Mouse (Mus musculus): ENCODE data around the gene Sez6l2.

The Sez6l2 gene

DNA sequence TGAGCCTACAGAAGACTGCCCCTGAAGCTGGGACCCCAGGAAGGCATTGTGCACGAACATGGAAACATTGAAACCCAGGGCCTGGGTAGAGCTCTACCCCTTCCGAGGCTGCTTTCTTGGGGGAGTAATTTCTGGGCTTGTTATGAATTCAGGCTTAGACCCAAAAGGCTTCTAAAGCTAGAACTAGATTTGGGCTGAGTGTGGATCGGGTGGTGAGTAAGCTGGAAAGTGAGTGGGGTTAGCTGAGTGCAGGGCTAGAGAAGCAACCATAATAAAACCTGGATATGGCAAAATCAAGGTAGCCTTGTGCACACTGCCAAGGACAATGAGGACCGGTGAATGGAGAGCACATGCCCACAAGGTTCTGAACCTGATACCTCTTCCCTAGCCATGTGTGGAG lies 11.6 kb downstream of the Sez6l2 start:
- DNase-seq = no peak

DNA sequence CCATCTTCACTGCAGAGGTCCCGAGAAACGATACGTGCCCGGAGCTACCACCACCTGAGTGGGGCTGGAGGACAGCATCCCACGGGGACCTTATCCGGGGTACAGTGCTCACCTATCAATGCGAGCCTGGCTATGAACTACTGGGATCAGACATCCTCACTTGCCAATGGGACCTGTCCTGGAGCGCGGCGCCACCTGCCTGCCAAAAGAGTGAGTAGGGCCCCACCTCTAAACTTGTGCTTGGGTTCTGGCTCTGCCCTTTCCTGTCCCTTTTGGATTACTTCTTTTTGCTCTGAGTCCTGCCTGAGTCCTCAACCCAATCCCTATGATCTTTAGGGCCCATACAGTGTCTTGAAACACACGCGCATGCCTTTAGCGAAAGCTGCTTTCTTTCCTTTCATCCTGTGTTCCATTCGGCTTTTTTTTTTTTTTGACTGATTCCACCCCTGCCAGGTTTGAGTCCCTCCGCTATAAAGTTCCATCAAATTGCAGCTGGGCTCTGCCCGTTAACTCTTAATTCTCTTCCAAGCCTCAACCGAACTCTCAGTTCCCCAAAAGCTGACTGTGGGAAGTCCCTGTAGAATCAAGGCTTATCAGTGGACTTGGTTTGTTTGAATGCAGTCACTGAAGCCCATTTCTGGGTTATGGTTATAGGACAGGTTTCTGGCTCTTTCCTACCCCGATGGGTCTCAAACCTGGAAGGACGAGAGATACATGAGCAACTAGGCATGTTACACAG lies 13.4 kb downstream of the Sez6l2 start:
- DNase-seq = no peak

- no peak for DNase-seq
Observed at GRCm38 (mm10) chr7:126965568-126965967, 15.2 kb downstream of the Sez6l2 start.

DNA sequence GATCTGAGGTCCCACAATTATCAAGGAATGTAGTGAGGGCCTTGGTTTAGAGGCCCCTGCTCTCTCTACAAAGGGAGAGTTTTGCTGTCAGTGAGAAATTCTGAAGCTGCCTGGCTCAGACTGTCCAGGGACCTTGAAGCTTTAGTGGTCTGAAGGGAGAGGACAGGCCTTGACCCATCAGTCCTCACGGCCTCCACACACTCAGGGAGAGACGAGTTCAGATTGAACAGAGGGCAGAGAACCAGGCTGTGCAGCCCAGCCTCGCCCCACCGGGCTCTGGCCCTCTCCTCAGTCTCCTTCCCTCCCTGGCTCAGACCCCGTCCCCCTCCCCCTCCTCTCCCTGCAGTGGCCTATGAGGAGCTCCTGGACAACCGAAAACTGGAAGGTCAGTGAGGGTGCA lies 17.0 kb downstream of the Sez6l2 start:
- DNase-seq = no peak

- no peak for DNase-seq
Observed at GRCm38 (mm10) chr7:126975493-126975892, 25.1 kb downstream of the Sez6l2 start.

- no peak for DNase-seq
Observed at GRCm38 (mm10) chr7:126975893-126975949, 25.4 kb downstream of the Sez6l2 start, which contains the start of gene Cdipt. Cdipt (plus strand) TSS chr7:126975914.

- peak; percentile 96 for DNase-seq
Observed at GRCm38 (mm10) chr7:126975950-126976866, 25.8 kb downstream of the Sez6l2 start, which contains the start of gene Cdiptos. Cdiptos (minus strand) TSS chr7:126976098.

DNA sequence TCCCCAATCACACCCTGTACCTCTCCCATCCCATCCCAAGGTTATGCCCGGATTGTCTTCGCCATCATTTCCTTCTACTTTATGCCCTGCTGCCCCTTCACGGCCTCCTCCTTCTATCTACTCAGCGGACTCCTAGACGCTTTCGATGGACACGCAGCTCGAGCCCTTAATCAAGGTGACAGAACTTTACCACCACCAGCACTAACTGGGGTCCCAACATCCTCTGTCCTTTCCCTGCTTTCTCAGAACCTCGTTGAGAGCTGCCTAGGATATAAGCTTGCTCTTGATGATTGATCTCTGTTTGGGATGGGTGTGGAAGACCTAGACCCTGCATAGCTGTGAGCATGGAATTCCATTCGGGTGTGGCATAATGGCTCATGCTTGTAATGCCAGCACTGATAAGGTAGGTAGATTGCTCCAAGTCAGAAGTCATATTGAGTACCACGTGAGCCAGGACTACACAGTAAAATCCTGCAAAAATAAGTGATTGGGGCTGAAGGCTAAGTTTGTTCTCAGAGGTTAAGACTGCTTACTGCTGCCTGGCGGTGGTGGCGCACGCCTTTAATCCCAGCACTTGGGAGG lies 26.6 kb downstream of the Sez6l2 start:
- DNase-seq = no peak

DNA sequence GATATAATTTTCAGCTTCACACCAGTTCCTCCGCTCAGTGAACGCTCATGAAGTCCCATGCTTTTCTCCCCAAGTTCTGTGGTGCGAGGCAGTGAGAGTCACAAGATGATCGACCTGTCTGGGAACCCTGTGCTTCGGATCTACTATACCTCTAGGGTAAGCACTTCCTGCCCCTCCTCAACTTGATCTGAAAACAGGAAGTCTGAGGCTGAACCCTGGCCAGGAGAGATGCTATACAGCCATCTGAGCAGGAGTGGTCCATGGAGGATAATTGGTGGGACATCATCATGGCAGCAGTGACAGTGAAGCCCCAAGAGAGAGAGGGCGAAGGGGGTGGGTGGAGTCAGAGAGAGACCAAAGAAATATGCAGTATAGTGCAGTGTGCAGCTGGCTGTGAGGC lies 28.5 kb downstream of the Sez6l2 start:
- DNase-seq = no peak

DNA sequence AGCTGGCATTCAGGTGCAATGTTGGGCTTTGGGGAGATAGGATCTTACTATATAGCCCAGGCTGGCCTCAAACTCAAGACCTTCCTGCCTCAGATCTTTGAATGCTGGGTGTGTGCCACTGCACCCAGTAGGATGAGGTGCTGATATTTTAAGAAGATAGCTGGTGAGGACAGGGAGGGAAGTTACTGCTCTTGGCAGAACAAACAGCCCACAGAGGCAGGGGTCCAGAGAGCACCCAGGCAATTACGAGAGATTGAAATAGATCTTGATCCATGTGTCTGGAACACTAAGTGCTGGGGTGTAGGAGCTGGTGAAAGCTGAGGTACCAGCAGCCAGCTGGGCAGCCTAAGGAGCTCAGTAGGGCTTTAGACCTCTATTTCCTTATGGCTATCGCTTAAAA lies 31.2 kb downstream of the Sez6l2 start:
- DNase-seq = no peak

DNA sequence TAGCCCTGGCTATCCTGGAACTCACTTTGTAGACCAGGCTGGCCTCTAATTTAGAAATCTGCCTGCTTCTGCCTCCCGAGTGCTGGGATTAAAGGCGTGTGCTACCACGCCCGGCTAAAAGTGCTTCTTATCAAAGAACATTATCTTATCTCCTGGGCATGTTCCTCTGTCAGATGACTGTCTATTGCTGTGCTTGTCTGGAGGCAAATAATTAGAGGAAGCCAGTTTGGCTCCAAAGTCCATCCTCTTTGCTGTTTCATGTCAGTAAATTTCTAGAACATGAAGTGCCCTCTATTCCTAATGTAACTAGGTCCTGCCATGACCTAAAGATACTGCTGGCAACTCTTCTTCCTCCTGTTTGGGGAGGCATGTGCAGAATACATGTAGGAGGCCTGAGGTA lies 31.7 kb downstream of the Sez6l2 start:
- no peak for DNase-seq

- DNase-seq = no peak
Observed at GRCm38 (mm10) chr7:126983113-126983512, 32.8 kb downstream of the Sez6l2 start.

GRCm38 (mm10) chr7:126984667-126985444 lies 34.5 kb downstream of the Sez6l2 start:
- DNase-seq = no peak

DNA sequence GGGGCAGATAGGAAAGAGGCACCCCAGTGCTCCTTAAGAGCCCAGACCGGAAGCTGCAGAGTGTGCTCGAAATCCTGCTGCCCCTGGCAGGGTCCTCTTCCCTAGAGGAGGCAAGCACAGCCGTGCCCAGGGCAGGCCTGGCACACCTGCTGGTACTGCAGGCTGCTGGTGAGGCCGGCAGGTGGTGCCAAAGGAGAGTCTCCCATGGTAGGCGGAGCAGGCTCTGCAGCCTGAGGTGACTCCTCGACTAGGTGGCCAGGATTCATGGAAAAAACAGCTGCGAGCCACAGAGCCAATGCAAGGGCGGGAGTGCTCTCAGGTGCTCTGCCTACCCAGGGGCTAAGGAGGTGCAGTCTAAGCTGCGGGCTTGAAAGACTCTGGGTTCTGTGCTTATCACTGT lies 36.0 kb downstream of the Sez6l2 start:
- DNase-seq = peak; percentile 39

DNA sequence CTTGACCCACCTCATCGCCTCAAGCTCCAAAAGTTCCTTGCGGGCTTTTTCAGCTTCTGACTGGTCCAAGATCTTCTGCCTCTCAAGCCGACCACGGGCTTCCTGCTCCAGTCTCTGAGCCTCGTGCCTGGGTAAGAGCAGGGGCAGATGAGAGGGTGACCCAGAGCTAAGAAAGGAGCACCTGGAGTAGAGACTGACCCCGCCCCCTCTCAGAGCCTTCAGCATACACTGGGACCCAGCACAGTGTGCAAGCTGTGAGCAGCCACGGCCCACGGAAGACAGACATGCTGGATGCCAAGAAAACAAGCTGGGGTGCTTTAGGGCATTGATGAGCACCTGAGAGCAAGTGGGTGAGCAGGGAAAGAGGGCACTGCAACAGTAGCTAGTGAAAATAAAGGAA lies 38.5 kb downstream of the Sez6l2 start:
- DNase-seq = no peak

GRCm38 (mm10) chr7:126996449-126996848 lies 46.1 kb downstream of the Sez6l2 start:
- no peak for DNase-seq

- DNase-seq = no peak
Observed at GRCm38 (mm10) chr7:126999568-126999967, 49.2 kb downstream of the Sez6l2 start.

- no peak for DNase-seq
Observed at GRCm38 (mm10) chr7:127003620-127004019, 53.3 kb downstream of the Sez6l2 start.

GRCm38 (mm10) chr7:127004122-127004875 lies 53.9 kb downstream of the Sez6l2 start:
- DNase-seq = no peak

DNA sequence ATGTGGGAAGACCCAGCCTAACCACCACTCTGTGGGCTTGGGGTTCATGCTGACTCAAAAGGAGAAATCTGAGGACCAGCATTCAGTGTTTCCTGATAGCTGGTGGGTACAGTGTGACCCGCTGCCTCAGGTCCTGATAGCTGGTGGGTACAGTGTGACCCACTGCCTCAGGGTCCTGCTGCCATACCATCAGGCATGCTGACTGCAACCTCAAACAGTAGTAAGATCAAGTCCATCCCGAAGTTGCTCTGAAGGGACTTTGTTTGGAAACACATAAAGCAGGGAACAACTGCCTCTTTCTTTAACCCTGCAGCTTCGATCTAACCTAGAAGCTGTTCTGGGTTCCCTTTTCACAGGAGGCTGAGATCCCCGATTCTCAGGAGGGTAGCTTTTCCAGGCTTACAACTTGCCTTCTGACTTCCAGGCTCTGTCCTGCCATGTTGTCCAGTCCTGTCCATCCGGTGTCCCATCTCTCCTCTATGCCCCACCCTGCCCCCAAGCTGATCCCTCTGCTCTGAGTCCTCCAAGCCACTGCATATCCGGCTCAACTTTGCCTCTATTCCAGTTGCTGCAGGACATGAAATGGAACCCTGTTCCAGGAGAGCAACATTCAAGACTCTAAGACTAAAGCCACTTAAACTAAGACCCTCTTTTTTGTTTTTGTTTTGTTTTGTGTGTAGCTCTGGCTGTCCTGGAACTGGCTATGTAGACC lies 57.1 kb downstream of the Sez6l2 start:
- no peak for DNase-seq

DNA sequence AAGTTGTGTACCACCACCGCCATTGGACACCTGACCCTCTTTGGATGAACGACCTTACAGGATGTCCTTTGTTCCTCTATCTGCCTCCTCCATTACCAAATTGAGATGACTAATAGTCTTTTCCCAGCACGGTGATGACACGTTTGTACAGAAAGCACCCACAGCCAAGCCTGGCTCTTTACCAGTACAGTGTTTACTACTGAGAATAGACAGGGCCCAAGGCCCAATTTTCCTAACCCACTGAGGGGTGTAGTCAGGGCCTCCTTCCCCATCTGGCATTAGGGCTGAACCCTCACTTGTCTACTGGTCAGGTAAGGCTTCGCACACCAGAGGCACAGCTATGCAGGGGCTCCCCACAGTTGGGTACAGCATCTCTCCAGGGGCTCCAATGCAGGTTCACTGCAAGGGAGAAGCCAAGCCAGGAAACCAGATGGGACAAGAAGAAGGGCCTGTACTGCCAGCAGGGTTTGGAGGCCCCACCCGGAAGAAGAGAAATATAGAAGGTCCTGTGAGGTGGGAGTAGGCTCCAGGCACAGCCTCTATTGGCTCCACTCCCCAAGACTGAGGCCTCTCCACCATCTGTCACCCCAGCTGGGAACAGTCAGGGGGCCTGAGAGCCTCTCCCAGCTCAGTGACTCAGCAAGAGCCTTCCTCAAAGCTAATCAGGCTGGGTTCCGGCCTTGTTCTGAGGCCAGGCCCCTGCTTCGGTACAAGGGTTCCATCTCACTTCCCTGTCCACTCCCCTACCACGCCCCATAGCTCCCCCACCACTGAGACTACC lies 58.1 kb downstream of the Sez6l2 start:
- DNase-seq = peak; percentile 93

Data from layer of hippocampus, adult 9-11 months (tissue).